Mouse (Mus musculus) brain, adult 10 weeks (tissue): ENCODE data around the gene Nsun5. TPM values are rescaled to one million over a fixed set of nuclear protein-coding genes. Genes with fewer than 3 reads are reported as not detected.

Experiments
- polyA plus RNA-seq: library from polyadenylated mRNA; stranded (reverse); fragments of 350-450 nt; fragmentation: Illumina TruSeq; extraction: RNeasy Lipid Tissue Mini Kit (QIAGEN cat#74804); gene quantifications from one replicate; pipeline ENCODE4 v1.2.3, GENCODE M21; 2015; ENCODE audit warnings: low read depth, low replicate concordance

Gene Nsun5
- 15.1 TPM for polyA plus RNA-seq

GRCm38 (mm10) chr5:135369787-135370654, at the start of gene Nsun5:
Nsun5 (plus strand) TSS chr5:135369953.

GRCm38 (mm10) chr5:135349862-135350261, 19.9 kb upstream of the Nsun5 start, which contains the start of gene Fkbp6:
Fkbp6 (minus strand) TSS chr5:135350044.

GRCm38 (mm10) chr5:135352995-135353394, 16.8 kb upstream of the Nsun5 start, which contains the start of gene Trim50:
Trim50 (plus strand) TSS chr5:135353295.

GRCm38 (mm10) chr5:135394004-135394823, 24.5 kb downstream of the Nsun5 start, which contains the start of gene Pom121:
Pom121 (minus strand) TSS chr5:135394546.

Other genes with a start within 250 kb of the Nsun5 start
- 13.0 TPM for gene Tbl2, start 220.3 kb upstream of the Nsun5 start, polyA plus RNA-seq
- 59.0 TPM for gene Bcl7b, start 201.7 kb upstream of the Nsun5 start, polyA plus RNA-seq
- gene Baz1b, start 182.7 kb upstream of the Nsun5 start, polyA plus RNA-seq = 47.8 TPM
- 4.9 TPM for gene Fzd9, start 118.7 kb upstream of the Nsun5 start, polyA plus RNA-seq
- not detected for gene Fkbp6, start 19.9 kb upstream of the Nsun5 start, polyA plus RNA-seq
- gene Trim50, start 16.7 kb upstream of the Nsun5 start, polyA plus RNA-seq = not detected
- gene Pom121, start 24.6 kb downstream of the Nsun5 start, polyA plus RNA-seq = 28.4 TPM
- gene Hip1, start 175.2 kb downstream of the Nsun5 start, polyA plus RNA-seq = 26.4 TPM
- not detected for gene Ccl26, start 193.6 kb downstream of the Nsun5 start, polyA plus RNA-seq
- 0.70 TPM for gene Ccl24, start 203.1 kb downstream of the Nsun5 start, polyA plus RNA-seq